Mouse (Mus musculus): ENCODE data around the gene Junb. TPM values are rescaled to one million over a fixed set of nuclear protein-coding genes. Genes with fewer than 3 reads are reported as not detected.
A peak's percentile ranks its signal among the peaks of the same experiment; 100 is the strongest.

Junb gene
- total and polyA plus RNA-seq, 3 experiments, result 41.6 to 72.7 TPM; not detected in 1

GRCm38 (mm10) chr8:84976763-84977434 is 1.6 kb downstream of the Junb start:
- no peak for DNase-seq (ENCODE audit: low read depth, low spot score)
- H3K9ac ChIP-seq (ENCODE audit: control insufficient read depth, low read depth, low read length, poor library complexity, severe bottlenecking), result peak overlapping the region; percentile 88
- no peaks in the 10 kb centered on the region for H3K27me3 ChIP-seq (ENCODE audit: control insufficient read depth in 1 of 2, insufficient read depth in 2 of 2, low read length in 2 of 2)
- H3K79me2 ChIP-seq (ENCODE audit: control insufficient read depth, insufficient read depth, low read length, poor library complexity), result peaks cover 22% of the 10 kb centered on the region
- peaks cover under 1 to 20% of the 10 kb centered on the region in 2 experiments; a peak in 3 of 4 replicates for H3K36me3 ChIP-seq (ENCODE audit: control insufficient read depth in 1 of 2, insufficient read depth in 2 of 2, low read length in 2 of 2)
- no peaks in the 10 kb centered on the region for H3K9me3 ChIP-seq (replicated peaks; ENCODE audit: insufficient read depth, low read length)
- H3K4me3 ChIP-seq (ENCODE audit: control insufficient read depth in 1 of 2, insufficient read depth in 1 of 2, low read depth in 2 of 2, low read length in 2 of 2), result peak overlapping the region; percentile 84 to 86
- peak overlapping the region; percentile 89 for H3K27ac ChIP-seq (ENCODE audit: control insufficient read depth, low read depth, low read length)
- no peak for TF ChIP-seq POLR2AphosphoS2 (IDR thresholded peaks at IDR 0.05; ENCODE audit: low read length)
- TF ChIP-seq MAZ (IDR thresholded peaks at IDR 0.05; ENCODE audit: low read depth, low read length), result no peak; the same call in 1 of the 2 replicates
- no peak for TF ChIP-seq E2F4 (IDR thresholded peaks at IDR 0.05; ENCODE audit: borderline replicate concordance, low read depth, low read length)
- no peak for TF ChIP-seq MAFK (IDR thresholded peaks at IDR 0.05; ENCODE audit: borderline replicate concordance, low read depth, low read length)
- TF ChIP-seq USF1 (IDR thresholded peaks at IDR 0.05; ENCODE audit: low read depth, low read length), result no peak
- TF ChIP-seq SIN3A (IDR thresholded peaks at IDR 0.05; ENCODE audit: low read length), result no peak; the same call in 1 of the 2 replicates
- TF ChIP-seq MAX (IDR thresholded peaks at IDR 0.05; ENCODE audit: low read length), result no peak; the same call in 1 of the 2 replicates
- no peak for TF ChIP-seq EP300 (IDR thresholded peaks at IDR 0.05; ENCODE audit: low read depth in 1 of 2, low read length in 2 of 2)
- no peak for TF ChIP-seq GATA1 (IDR thresholded peaks at IDR 0.05; ENCODE audit: low read depth, low read length)
- no peak for TF ChIP-seq NELFE (IDR thresholded peaks at IDR 0.05; ENCODE audit: low read depth, low read length)
- no peak for TF ChIP-seq ZKSCAN1 (IDR thresholded peaks at IDR 0.05; ENCODE audit: low read depth, low read length)
- no peak for TF ChIP-seq ZMIZ1 (IDR thresholded peaks at IDR 0.05; ENCODE audit: low read depth, low read length)
- no peak for TF ChIP-seq RCOR1 (IDR thresholded peaks at IDR 0.05; ENCODE audit: low read depth, low read length)
- TF ChIP-seq POLR2A (IDR thresholded peaks at IDR 0.05; ENCODE audit: control insufficient read depth in 1 of 2, insufficient read depth in 1 of 2, low read depth in 1 of 2, low read length in 2 of 2, poor library complexity in 1 of 2), result no peak
- no peak for TF ChIP-seq POLR2AphosphoS5 (IDR thresholded peaks at IDR 0.05; ENCODE audit: borderline replicate concordance, low read depth, low read length)
- no peak for TF ChIP-seq ZC3H11A (IDR thresholded peaks at IDR 0.05; ENCODE audit: low read depth, low read length)
- no peak for TF ChIP-seq HCFC1 (IDR thresholded peaks at IDR 0.05; ENCODE audit: low read depth, low read length)
- H3K4me1 ChIP-seq (ENCODE audit: control insufficient read depth in 1 of 2, insufficient read depth in 2 of 2, low read length in 2 of 2), result peaks cover 6 to 39% of the 10 kb centered on the region in 2 experiments; a peak in 3 of 4 replicates

- H3K79me2 ChIP-seq (ENCODE audit: control insufficient read depth, insufficient read depth, low read length, poor library complexity), result peaks cover 26% of the 10 kb centered on the region
- no peaks in the 10 kb centered on the region for H3K27me3 ChIP-seq (ENCODE audit: control insufficient read depth in 1 of 2, insufficient read depth in 2 of 2, low read length in 2 of 2)
- H3K9me3 ChIP-seq (replicated peaks; ENCODE audit: insufficient read depth, low read length), result no peaks in the 10 kb centered on the region
- peak; percentile 94 for DNase-seq (ENCODE audit: low read depth, low spot score)
- H3K4me3 ChIP-seq (ENCODE audit: control insufficient read depth in 1 of 2, insufficient read depth in 1 of 2, low read depth in 2 of 2, low read length in 2 of 2), result peak overlapping the region; percentile 84 to 86
- peaks cover 4 to 39% of the 10 kb centered on the region in 2 experiments; a peak in 3 of 4 replicates for H3K4me1 ChIP-seq (ENCODE audit: control insufficient read depth in 1 of 2, insufficient read depth in 2 of 2, low read length in 2 of 2)
- peak overlapping the region; percentile 89 for H3K27ac ChIP-seq (ENCODE audit: control insufficient read depth, low read depth, low read length)
- peaks cover 4 to 20% of the 10 kb centered on the region in 2 experiments; a peak in 3 of 4 replicates for H3K36me3 ChIP-seq (ENCODE audit: control insufficient read depth in 1 of 2, insufficient read depth in 2 of 2, low read length in 2 of 2)
- peak overlapping the region; percentile 88 for H3K9ac ChIP-seq (ENCODE audit: control insufficient read depth, low read depth, low read length, poor library complexity, severe bottlenecking)
- no peak for TF ChIP-seq E2F4 (IDR thresholded peaks at IDR 0.05; ENCODE audit: borderline replicate concordance, low read depth, low read length)
- 0 out of 2 replicates have a peak, but pooled peaks have one; percentile 22 for TF ChIP-seq BHLHE40 (IDR thresholded peaks at IDR 0.05; ENCODE audit: borderline replicate concordance, low read depth, low read length)
- no peak for TF ChIP-seq UBTF (IDR thresholded peaks at IDR 0.05; ENCODE audit: borderline replicate concordance, insufficient read depth, low read depth, low read length)
- peak; percentile 39; the same call in 1 of the 2 replicates for TF ChIP-seq KAT2A (conservative IDR thresholded peaks at IDR 0.05; ENCODE audit: low read depth, low read length)
- TF ChIP-seq ELF1 (IDR thresholded peaks at IDR 0.05; ENCODE audit: low read depth, low read length), result peak; percentile 32; the same call in 1 of the 2 replicates
- peak; percentile 81 for TF ChIP-seq MXI1 (IDR thresholded peaks at IDR 0.05; ENCODE audit: low read depth, low read length)
- TF ChIP-seq ZMIZ1 (IDR thresholded peaks at IDR 0.05; ENCODE audit: low read depth, low read length), result peak; percentile 62
- TF ChIP-seq MAZ (IDR thresholded peaks at IDR 0.05; ENCODE audit: low read depth, low read length), result peak; percentile 70; the same call in 1 of the 2 replicates
- no peak for TF ChIP-seq CHD2 (IDR thresholded peaks at IDR 0.05; ENCODE audit: low read length)
- TF ChIP-seq TBP (IDR thresholded peaks at IDR 0.05; ENCODE audit: low read depth, low read length), result 0 out of 2 replicates have a peak, but pooled peaks have one; percentile 28
- TF ChIP-seq ZC3H11A (IDR thresholded peaks at IDR 0.05; ENCODE audit: low read depth, low read length), result no peak
- TF ChIP-seq JUND (IDR thresholded peaks at IDR 0.05; ENCODE audit: low read depth, low read length), result no peak
- no peak for TF ChIP-seq RCOR1 (IDR thresholded peaks at IDR 0.05; ENCODE audit: low read depth, low read length)
- no peak for TF ChIP-seq USF2 (IDR thresholded peaks at IDR 0.05; ENCODE audit: borderline replicate concordance in 1 of 2, insufficient read depth in 1 of 2, low read depth in 1 of 2, low read length in 2 of 2)
- no peak; the same call in none of the 2 replicates for TF ChIP-seq MAX (IDR thresholded peaks at IDR 0.05; ENCODE audit: low read length)
- TF ChIP-seq TCF12 (IDR thresholded peaks at IDR 0.05; ENCODE audit: low read depth, low read length), result peak; percentile 45
- no peak; a peak in 1 of 4 replicates for TF ChIP-seq EP300 (IDR thresholded peaks at IDR 0.05; ENCODE audit: low read depth in 1 of 2, low read length in 2 of 2)
These were observed 2.3 kb downstream of the Junb start for GRCm38 (mm10) chr8:84976031-84976762.
